Mouse (Mus musculus) small intestine, adult 2 months (tissue): Measurements from ENCODE around the gene Edn1.

Experiments
- CTCF ChIP-seq: fragments of 200-500 bp; IDR thresholded peaks from 2 replicates; pipeline ENCODE4 v1.5.1; 2012; ENCODE audit warnings: low read depth, mild to moderate bottlenecking, control low read depth, inconsistent platforms, low read length, moderate library complexity, mixed read lengths; ENCODE audit not compliant: insufficient replicate concordance, insufficient read length; ENCODE audit errors: extremely low read depth
- POLR2A ChIP-seq: fragments of 200-500 bp; IDR thresholded peaks from 2 replicates; pipeline ENCODE4 v1.6.1; 2012; ENCODE audit warnings: low read depth, mild to moderate bottlenecking, control low read depth, inconsistent platforms, low read length, moderate library complexity

DNA sequence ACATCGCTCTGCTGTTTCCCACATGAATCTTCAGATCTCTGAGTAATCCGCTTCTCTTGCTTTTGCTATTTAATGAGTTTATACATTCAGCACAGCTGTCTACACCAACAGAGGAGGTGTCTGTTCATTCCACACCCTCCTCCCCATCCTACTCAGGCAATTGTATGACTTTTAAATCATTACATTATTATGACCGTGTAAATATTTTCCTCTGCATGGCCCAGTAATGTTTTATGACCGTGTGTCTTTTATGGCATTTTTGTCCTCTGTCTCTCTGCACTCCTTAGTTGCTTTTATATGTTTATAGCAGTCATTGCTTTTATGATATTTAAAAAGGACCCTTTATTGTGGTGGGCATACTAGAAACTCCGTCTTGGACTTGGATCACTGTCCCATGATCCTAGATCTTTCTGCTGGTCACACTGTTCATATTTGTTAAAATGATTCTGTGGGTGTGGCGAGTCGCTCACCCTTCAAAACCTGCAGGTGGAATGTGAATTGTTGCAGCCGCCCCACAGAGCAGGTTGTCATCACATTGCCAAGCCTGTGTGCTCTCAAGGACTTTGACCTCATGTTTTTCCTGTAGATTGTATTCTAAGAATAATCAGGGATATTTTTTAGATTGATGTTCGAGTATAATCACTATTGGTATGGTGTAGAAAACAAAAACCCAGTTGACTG, 24.4 kb upstream of the Edn1 start:
- TF ChIP-seq CTCF (no peak), POLR2A (no peak)
